Mouse (Mus musculus): ENCODE data around the gene Tmed11. TPM values are rescaled to one million over a fixed set of nuclear protein-coding genes. Genes with fewer than 3 reads are reported as not detected.

Tmed11 gene
- not detected in 2 replicates for total RNA-seq (2023)

GRCm38 (mm10) chr5:108795263-108795662 lies at the start of gene Tmed11:
Gene Tmed11 (minus strand): TSS chr5:108795363.

GRCm38 (mm10) chr5:108808750-108809149 lies 13.6 kb upstream of the Tmed11 start, which contains the start of gene Vmn2r8:
Gene Vmn2r8 (minus strand): TSS chr5:108808850.

GRCm38 (mm10) chr5:108774630-108775306 lies 20.4 kb downstream of the Tmed11 start, which contains the start of gene Rnf212:
Gene Rnf212 (minus strand): TSS chr5:108774982.

Other genes with a start within 250 kb of the Tmed11 start
- gene Cplx1, start 245.3 kb downstream of the Tmed11 start, total RNA-seq (2023), result not detected in 2 replicates
- gene Gak, start 165.6 kb downstream of the Tmed11 start, total RNA-seq (2023), result 115 and 124 TPM in 2 replicates
- gene Tmem175, start 165.6 kb downstream of the Tmed11 start, total RNA-seq (2023), result 10.3 and 13.5 TPM in 2 replicates
- 12.8 and 18.0 TPM in 2 replicates for gene Idua, start 135.0 kb downstream of the Tmed11 start, total RNA-seq (2023)
- gene Dgkq, start 125.7 kb downstream of the Tmed11 start, total RNA-seq (2023), result 9.8 and 18.2 TPM in 2 replicates
- 0.16 TPM in 2 replicates for gene Slc26a1, start 119.8 kb downstream of the Tmed11 start, total RNA-seq (2023)
- gene Fgfrl1, start 103.0 kb downstream of the Tmed11 start, total RNA-seq (2023), result 0.64 and 1.9 TPM in 2 replicates
- gene Rnf212, start 20.4 kb downstream of the Tmed11 start, total RNA-seq (2023), result not detected in 2 replicates
- not detected in 2 replicates for gene Vmn2r8, start 13.5 kb upstream of the Tmed11 start, total RNA-seq (2023)
- not detected in 2 replicates for gene Vmn2r9, start 57.2 kb upstream of the Tmed11 start, total RNA-seq (2023)
- not detected in 2 replicates for gene Vmn2r10, start 211.2 kb upstream of the Tmed11 start, total RNA-seq (2023)